Mouse (Mus musculus): ENCODE measurements around the gene Aass. TPM values are rescaled to one million over a fixed set of nuclear protein-coding genes. Genes with fewer than 3 reads are reported as not detected.
A peak's percentile ranks its signal among the peaks of the same experiment; 100 is the strongest.
"Not testable (repeated sequence)": the region's sequence is repeated elsewhere in the genome, so short reads cannot be mapped to it uniquely, and the experiment has no call there.

Gene Aass
- polyA plus RNA-seq, 1 experiment, result 1.4 TPM

DNA sequence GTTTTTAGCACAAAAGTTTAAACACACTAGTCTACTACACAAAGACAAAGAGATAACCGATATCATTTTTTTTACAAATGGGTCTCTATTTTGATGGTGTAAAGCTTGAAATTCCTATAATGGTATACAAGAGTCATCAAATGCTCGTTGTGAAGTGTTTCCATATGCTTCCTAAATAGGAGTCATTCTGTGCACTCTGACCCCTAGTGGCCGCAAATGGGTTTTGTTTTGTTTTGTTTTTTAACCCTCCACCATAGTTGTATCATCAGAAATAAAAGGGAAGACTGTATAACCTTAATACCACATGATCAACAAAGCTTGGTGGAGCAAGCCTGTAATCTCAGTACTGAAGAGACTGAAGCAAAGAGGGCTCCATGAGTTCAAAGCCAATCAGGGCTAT lies 9.9 kb downstream of the Aass start:
- Histone ChIP-seq H3K27ac (ENCODE audit: insufficient read depth, low read length) (no peak overlapping the region), H3K36me3 (ENCODE audit: control insufficient read depth, insufficient read depth, low read length, poor library complexity, severe bottlenecking) (no peaks in the 10 kb centered on the region), H3K4me3 (ENCODE audit: low read depth, low read length) (no peak overlapping the region), H3K4me1 (ENCODE audit: control insufficient read depth, insufficient read depth, low read length) (no peaks in the 10 kb centered on the region), H3K9ac (ENCODE audit: low read depth, poor library complexity, severe bottlenecking) (no peak overlapping the region), H3K27me3 (ENCODE audit: control insufficient read depth, insufficient read depth, low read length, poor library complexity, severe bottlenecking) (no peaks in the 10 kb centered on the region), H3K9me3 (replicated peaks; ENCODE audit: control insufficient read depth, insufficient read depth, low read length, poor library complexity, severe bottlenecking) (no peaks in the 10 kb centered on the region)
- TF ChIP-seq POLR2A (IDR thresholded peaks at IDR 0.05; ENCODE audit: insufficient read depth, low read length) (no peak), EP300 (IDR thresholded peaks at IDR 0.05; ENCODE audit: insufficient read depth, low read depth, low read length) (no peak), CTCF (IDR thresholded peaks at IDR 0.05; ENCODE audit: low read depth, low read length) (no peak)

DNA sequence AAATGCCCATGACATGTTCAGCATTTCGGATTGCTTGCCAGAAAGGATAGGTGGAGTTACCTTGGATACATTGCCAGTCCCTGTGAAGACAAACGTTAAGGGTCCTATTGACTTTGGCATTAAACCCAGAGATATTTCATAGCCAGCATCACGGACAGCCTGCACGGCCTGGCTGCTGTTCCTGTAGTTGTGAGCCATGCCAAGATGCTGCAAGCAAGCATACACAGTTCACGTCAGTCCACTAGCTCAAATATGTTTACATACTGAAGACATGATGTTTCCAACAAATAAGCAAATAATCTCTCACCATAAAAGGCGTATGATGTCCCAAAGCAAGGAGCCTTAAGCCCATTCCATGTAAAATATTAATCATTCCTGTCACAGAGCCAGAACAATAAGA lies 18.0 kb downstream of the Aass start:
- Histone ChIP-seq H3K4me1 (ENCODE audit: control insufficient read depth, insufficient read depth, low read length) (no peaks in the 10 kb centered on the region), H3K9ac (ENCODE audit: low read depth, poor library complexity, severe bottlenecking) (no peak overlapping the region), H3K36me3 (ENCODE audit: control insufficient read depth, insufficient read depth, low read length, poor library complexity, severe bottlenecking) (no peaks in the 10 kb centered on the region), H3K9me3 (replicated peaks; ENCODE audit: control insufficient read depth, insufficient read depth, low read length, poor library complexity, severe bottlenecking) (no peaks in the 10 kb centered on the region), H3K27me3 (ENCODE audit: control insufficient read depth, insufficient read depth, low read length, poor library complexity, severe bottlenecking) (no peaks in the 10 kb centered on the region), H3K4me3 (ENCODE audit: low read depth, low read length) (no peak overlapping the region), H3K27ac (ENCODE audit: insufficient read depth, low read length) (no peak overlapping the region)
- TF ChIP-seq EP300 (IDR thresholded peaks at IDR 0.05; ENCODE audit: insufficient read depth, low read depth, low read length), result no peak
- TF ChIP-seq CTCF (IDR thresholded peaks at IDR 0.05; ENCODE audit: low read depth, low read length), result no peak
- no peak for TF ChIP-seq POLR2A (IDR thresholded peaks at IDR 0.05; ENCODE audit: insufficient read depth, low read length)

DNA sequence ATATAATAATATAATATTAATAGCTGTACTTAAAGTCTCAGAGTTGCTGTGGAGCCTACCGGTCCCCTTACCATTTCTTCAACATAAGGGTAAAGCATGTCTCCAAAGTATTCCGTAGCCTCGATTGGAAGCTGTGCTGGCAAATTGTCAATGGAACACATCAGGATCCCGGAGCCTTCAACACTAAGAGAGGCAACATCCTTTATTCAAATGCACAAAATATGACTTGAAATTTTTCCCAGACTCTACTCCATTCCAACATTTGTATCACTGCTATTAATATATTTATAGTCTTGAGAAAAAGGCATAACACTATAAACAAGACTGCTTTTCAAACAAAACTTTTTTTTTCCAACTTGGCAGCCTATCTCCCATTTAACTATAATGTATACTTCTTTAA lies 25.7 kb downstream of the Aass start:
- no peak overlapping the region for H3K9ac ChIP-seq (ENCODE audit: low read depth, poor library complexity, severe bottlenecking)
- H3K9me3 ChIP-seq (replicated peaks; ENCODE audit: control insufficient read depth, insufficient read depth, low read length, poor library complexity, severe bottlenecking), result no peaks in the 10 kb centered on the region
- TF ChIP-seq CTCF (IDR thresholded peaks at IDR 0.05; ENCODE audit: low read depth, low read length) (no peak), EP300 (IDR thresholded peaks at IDR 0.05; ENCODE audit: insufficient read depth, low read depth, low read length) (no peak), POLR2A (IDR thresholded peaks at IDR 0.05; ENCODE audit: insufficient read depth, low read length) (no peak)
- no peak overlapping the region for H3K27ac ChIP-seq (ENCODE audit: insufficient read depth, low read length)
- no peaks in the 10 kb centered on the region for H3K36me3 ChIP-seq (ENCODE audit: control insufficient read depth, insufficient read depth, low read length, poor library complexity, severe bottlenecking)
- no peaks in the 10 kb centered on the region for H3K27me3 ChIP-seq (ENCODE audit: control insufficient read depth, insufficient read depth, low read length, poor library complexity, severe bottlenecking)
- no peaks in the 10 kb centered on the region for H3K4me1 ChIP-seq (ENCODE audit: control insufficient read depth, insufficient read depth, low read length)
- H3K4me3 ChIP-seq (ENCODE audit: low read depth, low read length), result no peak overlapping the region

DNA sequence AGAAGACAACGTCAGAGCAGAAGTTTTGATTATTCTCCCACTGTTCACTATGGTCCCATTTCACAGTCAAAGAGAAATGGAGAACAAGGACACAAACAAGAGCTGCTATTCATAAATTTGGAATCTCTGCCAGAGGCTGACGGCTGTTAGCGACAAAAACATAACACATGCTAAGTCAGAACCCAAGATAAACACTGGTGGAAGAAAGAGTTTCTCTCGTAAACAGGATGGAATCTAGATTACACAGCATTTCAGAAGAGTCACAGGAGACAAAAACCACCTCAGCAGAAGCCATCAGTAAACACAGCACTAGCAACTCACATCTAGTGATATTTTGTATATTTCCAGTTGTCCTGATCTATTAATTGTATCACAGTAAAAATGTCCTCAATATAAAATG lies 26.4 kb downstream of the Aass start:
- TF ChIP-seq CTCF (IDR thresholded peaks at IDR 0.05; ENCODE audit: low read depth, low read length) (no peak), EP300 (IDR thresholded peaks at IDR 0.05; ENCODE audit: insufficient read depth, low read depth, low read length) (no peak), POLR2A (IDR thresholded peaks at IDR 0.05; ENCODE audit: insufficient read depth, low read length) (no peak)
- H3K9me3 ChIP-seq (replicated peaks; ENCODE audit: control insufficient read depth, insufficient read depth, low read length, poor library complexity, severe bottlenecking), result no peaks in the 10 kb centered on the region
- no peak overlapping the region for H3K4me3 ChIP-seq (ENCODE audit: low read depth, low read length)

DNA sequence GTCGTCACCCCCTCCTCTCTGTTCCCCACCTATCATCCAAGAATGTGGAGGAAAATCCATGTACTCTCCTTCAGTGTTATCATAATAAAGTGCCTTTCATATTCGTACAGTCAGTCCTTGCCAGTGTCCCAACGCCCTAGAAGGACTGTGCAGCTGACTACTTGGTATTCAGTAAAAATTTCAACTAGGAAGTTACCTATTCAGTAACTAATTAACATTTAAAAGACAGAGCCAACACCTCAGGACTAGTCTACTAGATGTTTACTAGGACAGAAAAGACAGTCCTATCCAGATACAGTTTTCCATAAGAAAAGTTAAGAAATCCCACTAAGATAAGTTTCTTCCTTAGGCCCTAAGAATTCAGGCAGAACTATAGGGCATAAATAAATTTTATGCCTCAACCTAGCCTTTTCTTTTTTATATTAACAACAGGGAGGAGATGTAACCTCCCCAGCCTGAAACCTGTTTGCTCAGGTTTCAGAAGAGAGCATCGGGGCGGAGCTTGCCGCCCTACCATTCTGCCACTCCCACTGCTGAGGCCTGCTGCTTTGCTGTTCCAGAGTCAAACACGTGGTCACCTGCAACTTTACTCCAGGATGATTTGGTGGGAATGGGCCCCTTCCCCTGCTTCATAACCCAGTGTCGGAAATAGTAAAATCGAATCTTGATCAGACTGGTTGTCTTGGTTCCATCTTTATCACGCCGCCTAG lies 42.3 kb downstream of the Aass start:
- H3K4me3 ChIP-seq (ENCODE audit: low read depth, low read length); H3K9ac ChIP-seq (ENCODE audit: low read depth, poor library complexity, severe bottlenecking); H3K36me3 ChIP-seq (ENCODE audit: control insufficient read depth, insufficient read depth, low read length, poor library complexity, severe bottlenecking); H3K27me3 ChIP-seq (ENCODE audit: control insufficient read depth, insufficient read depth, low read length, poor library complexity, severe bottlenecking); H3K4me1 ChIP-seq (ENCODE audit: control insufficient read depth, insufficient read depth, low read length): not testable (repeated sequence)
- H3K27ac ChIP-seq (ENCODE audit: insufficient read depth, low read length), result peak overlapping the region; percentile 94
- peaks cover 28% of the 10 kb centered on the region for H3K9me3 ChIP-seq (replicated peaks; ENCODE audit: control insufficient read depth, insufficient read depth, low read length, poor library complexity, severe bottlenecking)
- TF ChIP-seq EP300 (IDR thresholded peaks at IDR 0.05; ENCODE audit: insufficient read depth, low read depth, low read length), result 0 out of 2 replicates have a peak, but pooled peaks have one; percentile 12

More for the DNA sequence above, 26.4 kb downstream of the Aass start:
- Histone ChIP-seq H3K27me3 (ENCODE audit: control insufficient read depth, insufficient read depth, low read length, poor library complexity, severe bottlenecking) (no peaks in the 10 kb centered on the region), H3K27ac (ENCODE audit: insufficient read depth, low read length) (no peak overlapping the region), H3K4me1 (ENCODE audit: control insufficient read depth, insufficient read depth, low read length) (no peaks in the 10 kb centered on the region), H3K36me3 (ENCODE audit: control insufficient read depth, insufficient read depth, low read length, poor library complexity, severe bottlenecking) (no peaks in the 10 kb centered on the region), H3K9ac (ENCODE audit: low read depth, poor library complexity, severe bottlenecking) (no peak overlapping the region)

DNA sequence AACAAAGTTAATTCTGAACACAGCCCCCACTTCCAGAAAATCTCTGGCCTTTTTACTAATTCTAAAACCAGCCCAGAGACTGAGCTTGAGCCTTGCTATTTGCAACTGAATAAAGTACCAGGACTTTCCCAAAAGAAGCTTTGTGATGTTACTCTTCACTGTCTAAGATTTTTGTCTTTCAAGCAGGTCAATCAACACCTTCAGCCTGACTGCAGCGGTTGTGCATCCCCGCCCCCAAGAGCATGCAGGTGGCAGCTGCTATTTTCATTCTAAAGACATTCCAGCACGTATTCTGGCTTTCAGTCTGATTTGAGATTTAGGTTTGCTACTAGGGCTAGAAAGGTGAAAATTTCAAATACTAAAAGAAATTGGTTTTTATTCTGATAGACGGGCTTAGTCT lies 43.5 kb downstream of the Aass start:
- not testable (repeated sequence) for H3K4me1 ChIP-seq (ENCODE audit: control insufficient read depth, insufficient read depth, low read length); H3K4me3 ChIP-seq (ENCODE audit: low read depth, low read length); H3K9ac ChIP-seq (ENCODE audit: low read depth, poor library complexity, severe bottlenecking); H3K36me3 ChIP-seq (ENCODE audit: control insufficient read depth, insufficient read depth, low read length, poor library complexity, severe bottlenecking); H3K27me3 ChIP-seq (ENCODE audit: control insufficient read depth, insufficient read depth, low read length, poor library complexity, severe bottlenecking)
- Histone ChIP-seq H3K27ac (ENCODE audit: insufficient read depth, low read length) (peak overlapping the region; percentile 94), H3K9me3 (replicated peaks; ENCODE audit: control insufficient read depth, insufficient read depth, low read length, poor library complexity, severe bottlenecking) (peaks cover 34% of the 10 kb centered on the region)
- peak; percentile 85 for TF ChIP-seq EP300 (IDR thresholded peaks at IDR 0.05; ENCODE audit: insufficient read depth, low read depth, low read length)

Data from ES-Bruce4 (cell line).